Mouse (Mus musculus): ENCODE measurements around the gene Apon. TPM values are rescaled to one million over a fixed set of nuclear protein-coding genes. Genes with fewer than 3 reads are reported as not detected.
A peak's percentile ranks its signal among the peaks of the same experiment; 100 is the strongest.
"Not testable (repeated sequence)": the region's sequence is repeated elsewhere in the genome, so short reads cannot be mapped to it uniquely, and the experiment has no call there.

The Apon gene
- under 1 TPM; 0.32 to 0.70 TPM for total RNA-seq (2021)
- long read RNA-seq, experiment 1, result 0 reads
- long read RNA-seq, experiment 2, result 0 reads

GRCm38 (mm10) chr10:128253677-128254255, at the start of gene Apon:
Gene Apon, plus strand, starts transcription at chr10:128254096.
- DNase-seq (ENCODE audit: low spot score in 2 of 2), result no peak

GRCm38 (mm10) chr10:128204941-128205340, 49.0 kb upstream of the Apon start:
- no peak for DNase-seq (ENCODE audit: low spot score in 2 of 2)

DNA sequence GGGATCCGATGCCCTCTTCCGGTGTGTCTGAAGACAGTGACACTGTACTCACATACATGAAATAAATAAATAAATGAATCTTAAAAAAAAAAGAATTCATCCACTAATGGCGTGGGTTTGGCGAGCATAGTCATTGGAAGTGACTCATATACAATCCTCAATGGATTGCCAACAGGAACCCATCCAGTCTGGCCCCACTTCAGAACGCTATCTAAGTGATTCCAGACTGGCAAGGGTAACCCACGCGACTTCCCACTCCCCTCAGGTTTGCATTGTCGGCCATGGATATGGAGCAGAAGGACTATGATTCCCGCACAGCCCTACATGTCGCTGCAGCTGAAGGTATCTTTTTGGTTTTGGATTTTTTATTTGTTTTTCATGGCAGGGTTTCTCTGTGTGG, 45.6 kb upstream of the Apon start:
- DNase-seq (ENCODE audit: low spot score in 2 of 2), result no peak

DNA sequence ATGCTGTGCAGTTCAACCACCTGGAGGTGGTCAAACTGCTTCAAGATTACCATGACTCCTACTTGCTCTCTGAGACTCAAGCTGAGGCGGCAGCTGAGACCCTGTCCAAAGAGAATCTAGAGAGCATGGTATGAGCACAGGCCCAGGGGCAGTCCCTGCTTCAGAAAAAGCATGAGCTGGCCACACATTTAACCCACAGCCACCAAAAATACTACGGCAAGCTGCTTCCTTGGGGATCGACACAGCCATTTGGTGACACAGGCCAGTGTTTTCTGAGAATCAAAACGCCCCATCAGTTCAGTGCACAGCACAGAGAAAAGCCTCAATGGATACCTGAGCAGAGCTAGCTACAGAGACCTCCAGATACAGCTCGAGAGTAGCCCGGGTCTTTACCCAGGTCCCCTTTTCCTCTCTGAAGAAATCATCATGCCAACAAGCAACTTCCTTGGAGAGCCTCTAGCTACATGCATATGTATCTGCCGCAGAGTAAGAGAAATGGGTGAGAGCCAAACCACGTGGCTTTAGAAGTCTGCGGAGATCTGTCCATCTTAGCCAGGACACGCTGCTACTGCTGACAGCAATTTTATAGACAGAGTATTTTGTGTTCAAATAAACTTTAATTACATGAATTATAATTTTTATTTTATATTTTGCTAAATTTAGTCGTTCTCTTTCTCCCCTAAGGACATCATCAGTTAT, 44.4 kb upstream of the Apon start:
- DNase-seq (ENCODE audit: low spot score in 2 of 2), result no peak

DNA sequence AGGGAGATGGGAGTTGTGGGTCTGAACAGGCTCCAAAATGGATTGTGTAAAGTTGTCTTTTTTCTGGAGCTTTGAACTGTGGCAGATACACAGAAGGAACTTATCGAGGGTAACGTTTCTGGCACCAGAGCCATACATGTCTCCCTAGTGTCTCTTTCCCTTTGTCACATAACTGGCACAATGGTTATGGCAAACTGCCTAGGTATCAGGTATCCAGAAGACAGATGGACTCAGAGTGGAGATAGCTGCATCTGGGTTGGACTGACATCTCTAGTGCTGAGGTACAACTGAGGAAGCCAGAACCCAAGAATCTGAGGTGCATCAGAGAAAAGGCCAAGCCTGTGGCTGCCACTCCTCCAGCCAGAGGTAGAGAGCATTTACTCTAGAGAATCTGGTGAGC, 43.8 kb upstream of the Apon start:
- no peak for DNase-seq (ENCODE audit: low spot score in 2 of 2)

GRCm38 (mm10) chr10:128210954-128211353, 42.9 kb upstream of the Apon start:
- peak in 1 of 2 experiments; percentile 21 for DNase-seq (ENCODE audit: low spot score in 2 of 2)

DNA sequence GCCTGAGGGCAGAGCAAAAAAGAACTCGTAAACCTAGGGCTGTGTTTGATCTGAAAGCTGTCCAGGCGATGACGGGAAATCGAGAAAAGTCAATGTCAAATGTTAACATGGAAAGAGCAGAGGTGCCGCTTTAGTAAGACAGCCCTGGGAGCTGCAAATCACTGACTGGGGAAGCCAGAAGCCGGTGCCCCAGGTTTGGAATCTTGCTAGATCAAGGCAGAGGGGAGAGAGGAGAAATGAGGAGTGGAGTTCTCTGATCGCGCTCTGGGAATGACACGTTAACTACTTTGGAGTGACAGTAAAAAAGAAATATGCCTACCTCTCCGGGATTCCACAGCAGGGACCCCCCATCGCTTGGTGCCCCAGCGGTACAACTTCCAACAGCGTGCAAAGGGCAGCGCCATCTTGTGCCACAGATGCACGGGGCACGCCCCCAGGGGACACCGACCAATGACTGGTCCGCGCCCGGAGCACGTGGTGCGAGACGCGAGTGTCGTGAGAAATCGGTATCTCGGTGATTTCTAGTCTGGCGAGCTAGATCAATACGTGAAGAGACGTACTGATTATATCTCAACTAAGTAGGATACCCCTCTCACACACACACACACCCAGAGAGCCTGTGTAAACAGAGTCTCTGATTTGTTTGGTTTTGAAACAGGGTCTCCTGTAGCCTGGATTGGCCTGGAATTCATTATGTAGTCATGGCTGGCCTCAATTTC, 42.3 kb upstream of the Apon start, which contains the start of gene Spryd4:
Spryd4 (minus strand) TSS at position 418 of the 719 bp plus-strand sequence.
- DNase-seq (ENCODE audit: low spot score in 2 of 2), result peak; percentile 92 to 95

DNA sequence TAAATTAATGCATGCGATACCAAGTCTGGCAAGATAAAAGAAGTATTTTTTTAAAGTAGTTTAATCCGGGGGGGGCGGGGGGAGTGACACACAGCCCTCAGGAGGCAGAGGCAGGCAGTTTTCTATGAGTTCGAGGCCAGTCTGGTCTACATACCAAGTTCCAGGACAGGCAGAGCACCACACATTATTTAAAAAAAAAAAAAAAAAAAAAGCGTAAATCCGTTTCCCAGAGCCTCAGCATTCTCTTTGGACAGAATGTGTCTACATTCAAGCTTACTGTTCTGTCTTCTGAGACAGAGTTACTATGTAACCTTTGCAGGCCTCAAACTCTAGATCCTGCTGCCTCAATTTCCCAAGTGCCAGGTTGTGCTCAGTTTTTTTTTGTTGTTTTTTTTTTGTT, 41.7 kb upstream of the Apon start:
- DNase-seq (ENCODE audit: low spot score in 2 of 2), result no peak

DNA sequence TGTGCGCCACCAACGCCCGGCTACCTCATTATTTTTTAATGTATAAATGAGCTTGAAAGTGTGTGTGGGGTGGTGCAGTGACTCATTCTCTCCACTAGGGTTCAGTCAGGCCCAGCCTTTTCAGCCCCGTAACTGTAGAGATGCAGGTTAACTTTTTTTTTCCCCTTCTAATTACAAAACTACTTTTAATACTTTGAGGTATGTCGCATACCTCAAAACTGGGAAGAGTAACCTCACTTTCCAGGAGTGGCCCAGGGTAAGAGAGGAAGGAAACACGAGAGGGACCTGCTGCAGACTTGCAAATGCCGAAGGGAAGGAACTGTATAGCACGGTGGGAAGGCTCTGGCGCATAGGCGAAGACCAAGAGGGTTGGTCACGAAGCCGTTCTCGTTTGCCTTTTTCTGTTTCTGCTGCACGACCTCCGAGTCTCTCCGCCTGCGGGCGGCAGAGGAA, 41.0 kb upstream of the Apon start:
- peak in 1 of 2 experiments; percentile 50 for DNase-seq (ENCODE audit: low spot score in 2 of 2)

DNA sequence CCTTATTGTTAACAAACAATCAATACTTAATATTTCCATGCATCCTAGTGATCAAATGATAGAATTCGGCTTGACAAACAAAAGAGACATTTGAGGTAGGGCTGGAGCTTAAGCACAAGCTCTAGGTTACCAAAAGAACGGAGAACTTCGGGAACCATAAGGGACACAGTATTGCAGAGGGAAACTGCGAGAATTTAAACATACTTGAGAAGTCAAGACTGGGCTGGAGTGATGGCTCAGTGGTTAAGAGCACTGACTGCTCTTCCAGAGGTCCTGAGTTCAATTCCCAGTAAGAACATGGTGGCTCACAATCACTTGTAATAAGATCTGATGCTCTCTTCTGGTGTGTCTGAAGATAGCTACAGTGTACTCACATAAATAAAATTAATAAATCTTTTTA, 39.8 kb upstream of the Apon start:
- DNase-seq (ENCODE audit: low spot score in 2 of 2), result not testable (repeated sequence)

- no peak for DNase-seq (ENCODE audit: low spot score in 2 of 2)
Measured at GRCm38 (mm10) chr10:128214981-128215380, 38.9 kb upstream of the Apon start.

DNA sequence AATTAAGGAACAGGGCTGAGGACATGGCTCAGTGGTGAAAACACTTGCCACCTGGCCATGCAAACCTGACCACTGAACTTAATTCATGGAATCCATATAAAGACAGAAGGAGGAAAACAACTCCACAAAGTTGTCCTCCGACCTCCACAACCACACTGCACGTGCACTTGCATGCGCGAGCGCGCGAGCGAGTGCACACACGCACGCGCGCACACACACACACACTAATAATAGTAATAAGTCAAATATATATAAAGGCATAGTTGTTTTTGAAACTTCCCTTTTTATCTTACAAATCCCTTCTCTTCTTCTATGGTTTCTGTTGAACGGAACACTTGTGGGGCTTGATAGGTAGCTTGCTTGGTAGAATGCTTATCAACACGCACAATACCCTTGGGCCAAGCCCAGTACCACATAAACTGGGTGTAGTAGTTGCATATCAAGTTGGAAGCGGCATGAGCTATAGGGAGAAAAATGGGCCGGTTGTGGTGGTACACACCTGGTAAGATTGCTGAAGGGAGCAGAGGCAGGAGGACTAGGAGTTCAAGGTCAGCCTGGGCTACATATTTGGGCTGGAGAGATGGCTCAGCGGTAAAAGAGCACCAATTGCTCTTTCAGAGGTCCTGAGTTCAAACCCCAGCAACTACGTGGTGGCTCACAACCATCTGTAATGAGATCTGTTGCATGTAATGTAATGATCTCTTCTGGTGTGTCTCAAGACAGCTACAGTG, 35.3 kb upstream of the Apon start:
- DNase-seq (ENCODE audit: low spot score in 2 of 2), result no peak

DNA sequence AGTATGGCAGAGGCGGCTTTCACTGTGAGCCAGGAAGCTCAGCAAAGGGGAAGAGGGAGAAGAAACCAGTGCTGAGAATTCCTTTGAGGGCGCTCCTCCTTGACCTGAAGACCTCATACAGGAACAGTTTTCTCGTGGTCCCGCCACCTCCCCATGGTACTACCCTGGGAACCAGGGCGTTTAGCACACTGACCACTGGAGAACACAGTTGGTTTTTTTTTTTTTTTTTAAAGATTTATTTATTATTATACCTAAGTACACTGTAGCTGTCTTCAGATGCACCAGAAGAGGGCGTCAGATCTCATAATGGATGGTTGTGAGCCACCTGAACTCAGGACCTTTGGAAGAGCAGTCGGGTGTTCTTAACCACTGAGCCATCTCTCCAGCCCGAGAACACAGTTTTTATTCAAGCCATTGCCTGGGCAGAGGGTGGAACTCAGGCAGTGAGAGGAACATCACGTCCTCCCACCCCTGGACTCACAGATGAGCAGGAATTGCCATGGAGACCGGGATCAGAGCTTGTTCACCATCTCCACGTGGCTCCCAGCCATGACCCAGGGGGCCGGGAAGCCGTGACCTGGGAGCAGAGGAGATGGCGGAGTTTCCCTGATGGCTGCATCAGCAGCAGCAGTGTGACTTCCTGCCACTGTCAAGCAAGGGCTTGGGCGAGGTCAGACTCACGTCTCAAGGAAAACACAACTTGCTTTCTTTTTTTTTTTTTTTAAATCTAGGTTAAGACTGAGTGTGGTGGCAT, 32.2 kb upstream of the Apon start:
- no peak for DNase-seq (ENCODE audit: low spot score in 2 of 2)

GRCm38 (mm10) chr10:128225064-128225463, 28.8 kb upstream of the Apon start:
- no peak for DNase-seq (ENCODE audit: low spot score in 2 of 2)

DNA sequence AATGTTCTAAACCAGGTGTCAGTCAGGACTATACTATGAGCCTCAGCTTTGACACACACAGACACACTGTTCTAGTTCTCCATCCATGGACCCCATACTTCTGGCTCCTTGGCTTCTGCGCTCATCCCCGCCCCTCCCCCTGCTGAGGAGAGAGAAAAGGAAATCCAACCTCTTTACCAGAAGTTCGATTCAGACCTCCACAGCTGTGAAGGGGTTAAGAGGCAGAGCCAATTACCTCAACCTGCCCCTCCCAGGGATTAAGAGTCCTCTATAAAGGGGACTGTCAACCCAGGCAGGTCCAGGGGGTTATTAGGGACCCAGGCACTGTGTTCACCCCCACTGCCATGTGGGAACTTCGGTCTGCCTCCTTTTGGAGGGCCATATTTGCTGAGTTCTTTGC, 28.4 kb upstream of the Apon start, which contains the start of gene Mip:
Mip (plus strand) TSS at position 301 of the 400 bp plus-strand sequence.
- no peak for DNase-seq (ENCODE audit: low spot score in 2 of 2)

- DNase-seq (ENCODE audit: low spot score in 2 of 2), result no peak
Measured at GRCm38 (mm10) chr10:128227592-128227991, 26.3 kb upstream of the Apon start.

DNA sequence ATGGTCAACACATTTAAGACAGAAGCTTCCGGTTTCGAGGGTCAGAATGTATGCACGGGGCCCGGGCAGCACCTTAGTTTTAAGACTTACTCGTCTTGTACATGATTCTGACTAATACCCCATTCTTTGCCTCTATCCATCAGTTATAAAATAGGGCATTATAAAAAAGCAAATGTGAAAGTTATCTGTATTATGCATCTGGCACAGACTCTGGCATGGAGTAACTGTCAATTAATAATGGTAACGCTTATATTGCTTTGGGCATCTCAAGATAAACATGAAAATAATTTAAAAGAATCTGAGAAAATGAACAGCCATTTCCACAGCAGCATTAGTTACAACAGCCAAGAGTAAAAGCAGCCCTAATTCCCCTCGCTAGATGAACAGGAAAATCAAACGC, 25.9 kb upstream of the Apon start:
- no peak for DNase-seq (ENCODE audit: low spot score in 2 of 2)

DNA sequence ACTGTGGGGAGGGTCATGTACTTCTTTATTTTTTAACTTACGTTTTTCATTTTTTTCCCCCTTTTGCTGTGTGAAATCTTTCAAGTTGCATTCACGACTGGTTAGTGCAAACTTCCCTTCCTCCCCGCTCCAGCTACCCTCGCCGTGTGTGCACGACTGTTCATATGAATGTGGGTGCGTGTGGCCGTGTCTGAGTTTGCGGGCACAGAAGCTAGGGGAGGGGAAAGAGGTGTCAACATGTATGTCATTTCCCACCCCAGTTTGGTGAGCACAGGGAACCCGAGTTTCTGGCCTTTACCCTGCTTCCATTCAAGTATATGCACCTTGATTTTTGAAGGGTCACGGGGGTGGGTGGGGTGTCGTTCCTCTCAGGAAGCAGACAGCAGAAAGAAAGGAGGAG, 23.3 kb upstream of the Apon start:
- no peak for DNase-seq (ENCODE audit: low spot score in 2 of 2)

DNA sequence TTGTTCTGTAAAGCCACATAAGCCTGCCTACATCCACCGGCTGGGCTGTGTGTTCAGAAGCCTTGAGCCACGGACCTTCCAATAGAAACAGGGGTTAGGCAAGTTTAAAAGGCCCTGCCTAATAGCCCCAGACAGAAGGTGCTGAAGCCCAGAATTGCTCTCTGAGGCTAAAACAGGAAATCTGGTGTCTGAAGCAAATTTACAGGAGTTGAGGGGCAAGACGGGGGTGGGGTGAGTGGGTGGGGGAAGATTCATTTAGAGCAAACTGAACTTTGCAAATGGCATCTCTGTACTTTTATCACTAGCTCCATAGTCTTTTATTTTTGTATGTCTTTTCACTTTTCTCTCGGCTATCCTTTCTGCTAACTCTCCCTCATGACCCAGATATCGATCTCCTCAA, 22.8 kb upstream of the Apon start:
- DNase-seq (ENCODE audit: low spot score in 2 of 2), result no peak

DNA sequence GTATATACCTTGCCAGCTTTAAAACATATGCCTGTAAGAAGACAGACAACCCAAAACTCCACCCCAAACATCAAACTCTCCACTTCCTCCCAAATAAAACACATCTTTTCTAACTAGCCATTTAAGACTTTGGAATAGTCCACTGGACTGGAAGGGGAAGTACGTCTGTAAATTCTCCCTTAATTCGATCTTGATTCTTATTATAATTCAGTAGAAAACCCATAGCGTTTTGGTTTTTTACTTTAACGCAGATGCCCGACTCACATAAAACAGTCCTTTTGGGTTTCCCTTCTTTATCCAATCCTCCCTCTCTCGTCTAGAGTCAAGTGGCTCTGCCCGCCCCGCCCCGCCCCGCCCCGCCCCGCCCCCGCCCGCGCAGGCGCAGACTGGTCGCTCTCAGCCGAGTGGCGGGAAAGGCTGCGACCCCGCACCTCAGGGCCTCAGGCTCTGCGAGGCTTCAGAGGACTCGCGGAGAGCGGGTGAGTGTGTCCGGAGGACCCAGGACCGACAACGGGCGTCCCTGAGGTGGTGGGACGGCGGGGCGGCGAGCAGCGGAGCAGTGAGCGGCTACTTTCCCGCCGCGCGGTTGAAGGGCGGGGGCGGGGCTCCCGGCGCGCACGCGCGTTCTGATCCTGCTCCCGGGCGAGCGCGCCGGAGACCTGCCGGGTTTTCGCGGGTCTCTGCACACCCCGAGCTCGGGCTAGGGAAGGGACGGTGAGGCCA, 22.0 kb upstream of the Apon start, which contains the start of gene Timeless:
Timeless (plus strand) TSS at position 369 of the 723 bp plus-strand sequence.
- peak; percentile 77 to 88 for DNase-seq (ENCODE audit: low spot score in 2 of 2)
